Mouse (Mus musculus) splenic B cell, adult 2 months (primary cell): ENCODE results near the gene Slc2a2.
A peak's percentile ranks its signal among the peaks of the same experiment; 100 is the strongest.

ENCODE experiments used
- DNase-seq: peaks from one replicate; pipeline ENCODE4 v3.0.0-alpha.2; 2011; ENCODE audit warnings: low read depth, low spot score
- H3K27me3 ChIP-seq: 2 replicates; pipeline ENCODE4 v1.6.1; 2012; ENCODE audit warnings: mild to moderate bottlenecking, low read length, moderate library complexity, mixed read lengths; ENCODE audit not compliant: control insufficient read depth, poor library complexity, insufficient read depth, severe bottlenecking
- H3K36me3 ChIP-seq: 2 replicates; pipeline ENCODE4 v1.6.1; 2012; ENCODE audit warnings: mild to moderate bottlenecking, low read length, moderate library complexity, mixed read lengths; ENCODE audit not compliant: control insufficient read depth, poor library complexity, insufficient read depth, severe bottlenecking

Gene Slc2a2

GRCm38 (mm10) chr3:28713913-28714698 is 16.4 kb downstream of the Slc2a2 start:
- H3K36me3 ChIP-seq: no peaks in the 10 kb centered on the region
- H3K27me3 ChIP-seq: no peaks in the 10 kb centered on the region
- no peak for DNase-seq

- H3K27me3 ChIP-seq: no peaks in the 10 kb centered on the region
- H3K36me3 ChIP-seq: no peaks in the 10 kb centered on the region
- no peak for DNase-seq
These were observed 20.8 kb downstream of the Slc2a2 start for GRCm38 (mm10) chr3:28718521-28718920.

GRCm38 (mm10) chr3:28721218-28721617 is 23.5 kb downstream of the Slc2a2 start:
- H3K36me3 ChIP-seq: no peaks in the 10 kb centered on the region
- DNase-seq: no peak
- H3K27me3 ChIP-seq: no peaks in the 10 kb centered on the region

GRCm38 (mm10) chr3:28721838-28722237 is 24.1 kb downstream of the Slc2a2 start:
- no peak for DNase-seq
- Histone ChIP-seq H3K27me3 (no peaks in the 10 kb centered on the region), H3K36me3 (no peaks in the 10 kb centered on the region)

GRCm38 (mm10) chr3:28722531-28722930 is 24.8 kb downstream of the Slc2a2 start:
- no peak for DNase-seq
- no peaks in the 10 kb centered on the region for H3K36me3 ChIP-seq
- no peaks in the 10 kb centered on the region for H3K27me3 ChIP-seq

GRCm38 (mm10) chr3:28723534-28723933 is 25.8 kb downstream of the Slc2a2 start:
- H3K27me3 ChIP-seq: no peaks in the 10 kb centered on the region
- no peaks in the 10 kb centered on the region for H3K36me3 ChIP-seq
- DNase-seq: no peak

GRCm38 (mm10) chr3:28725203-28725602 is 27.5 kb downstream of the Slc2a2 start:
- Histone ChIP-seq H3K27me3 (no peaks in the 10 kb centered on the region), H3K36me3 (no peaks in the 10 kb centered on the region)
- no peak for DNase-seq

- Histone ChIP-seq H3K36me3 (no peaks in the 10 kb centered on the region), H3K27me3 (no peaks in the 10 kb centered on the region)
- no peak for DNase-seq
These were observed 28.7 kb downstream of the Slc2a2 start for GRCm38 (mm10) chr3:28726356-28726755.

- no peak for DNase-seq
- no peaks in the 10 kb centered on the region for H3K36me3 ChIP-seq
- H3K27me3 ChIP-seq: no peaks in the 10 kb centered on the region; the same call in 1 of the 2 replicates
These were observed 37.0 kb downstream of the Slc2a2 start for GRCm38 (mm10) chr3:28734712-28735111.

GRCm38 (mm10) chr3:28736981-28737380 is 39.3 kb downstream of the Slc2a2 start:
- H3K27me3 ChIP-seq: no peaks in the 10 kb centered on the region; the same call in 1 of the 2 replicates
- no peaks in the 10 kb centered on the region for H3K36me3 ChIP-seq
- DNase-seq: no peak

- DNase-seq: no peak
- H3K36me3 ChIP-seq: no peaks in the 10 kb centered on the region
- H3K27me3 ChIP-seq: no peaks in the 10 kb centered on the region
These were observed 42.6 kb downstream of the Slc2a2 start for GRCm38 (mm10) chr3:28740353-28740752.

GRCm38 (mm10) chr3:28743251-28743650 is 45.5 kb downstream of the Slc2a2 start:
- no peaks in the 10 kb centered on the region for H3K36me3 ChIP-seq
- H3K27me3 ChIP-seq: no peaks in the 10 kb centered on the region
- no peak for DNase-seq

- DNase-seq: peak; percentile 79
- Histone ChIP-seq H3K27me3 (no peaks in the 10 kb centered on the region), H3K36me3 (no peaks in the 10 kb centered on the region)
These were observed 48.3 kb downstream of the Slc2a2 start for GRCm38 (mm10) chr3:28745835-28746483.

- no peaks in the 10 kb centered on the region for H3K36me3 ChIP-seq
- DNase-seq: no peak
- no peaks in the 10 kb centered on the region for H3K27me3 ChIP-seq
These were observed 50.4 kb downstream of the Slc2a2 start for GRCm38 (mm10) chr3:28748151-28748550.

- no peaks in the 10 kb centered on the region for H3K36me3 ChIP-seq
- DNase-seq: no peak
These were observed 51.3 kb downstream of the Slc2a2 start for GRCm38 (mm10) chr3:28748956-28749355.

More at GRCm38 (mm10) chr3:28748956-28749355, 51.3 kb downstream of the Slc2a2 start:
- H3K27me3 ChIP-seq: no peaks in the 10 kb centered on the region
